Mouse (Mus musculus) embryonic fibroblast, embryonic 13.5 days (primary cell): ENCODE measurements around the gene Foxk1.

Experiments used
- CTCF ChIP-seq: IDR thresholded peaks from 2 replicates; pipeline ENCODE4 v1.5.1; 2011; ENCODE audit warnings: mild to moderate bottlenecking, control low read depth, low read length, moderate library complexity, borderline replicate concordance; ENCODE audit not compliant: insufficient read depth
- POLR2A ChIP-seq: IDR thresholded peaks from 2 replicates; pipeline ENCODE4 v1.6.1; 2011; ENCODE audit warnings: low read depth, mild to moderate bottlenecking, control low read depth, low read length, moderate library complexity

DNA sequence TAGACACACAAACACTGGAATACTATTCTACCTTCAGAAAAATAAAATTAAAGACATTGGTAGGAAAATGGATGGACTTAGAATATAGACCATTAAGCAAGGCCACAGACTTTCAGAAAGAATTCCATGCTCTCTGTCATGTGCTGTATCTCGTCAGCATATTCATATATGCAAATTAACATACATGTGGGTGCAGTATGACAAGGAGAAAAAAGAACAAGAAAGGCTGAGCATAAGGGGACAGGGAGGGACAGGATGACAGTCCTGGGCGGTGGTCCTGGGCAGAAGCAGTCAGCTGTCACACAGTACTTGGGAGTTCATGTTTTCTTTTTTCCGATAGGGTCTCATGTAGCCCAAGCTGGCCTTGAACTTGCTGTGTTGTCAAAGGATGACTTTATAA, 22.4 kb downstream of the Foxk1 start:
- no peak for TF ChIP-seq CTCF
- no peak for TF ChIP-seq POLR2A
